17 mouse cellular contexts compared by ENCODE assay signal in the genomic region with DNA sequence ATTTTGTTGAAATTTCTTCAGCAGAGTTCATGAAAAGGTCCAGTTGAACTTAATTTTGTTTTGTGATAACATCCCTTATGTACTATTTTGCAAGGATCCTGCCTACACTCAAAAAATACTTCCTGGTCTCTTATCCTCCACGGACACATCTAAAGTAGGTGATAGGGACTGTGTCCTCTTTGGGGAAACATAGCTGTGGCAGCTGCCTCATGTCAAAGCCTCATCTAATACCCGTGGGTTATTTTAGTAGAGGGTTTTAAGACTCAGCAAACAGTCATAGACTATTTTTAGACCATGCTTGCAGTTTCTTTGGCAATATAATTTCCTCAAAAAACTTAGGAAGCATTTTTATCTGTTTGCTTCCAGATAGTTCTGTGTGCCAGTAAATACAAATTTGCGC.
DNase-seq lines count a peak whose midpoint lies in the region; ATAC-seq lines count a peak whose summit lies in the region.
"Had no signal": no experiment of that assay in that cellular context is flagged by ENCODE, and none has a peak within 500 bp of the region (broad histone marks: within the 10 kb centered on the region; RNA-seq: fewer than 3 reads in every experiment).

No protein-coding gene starts in this region.

- no peak for ATAC-seq in embryonic facial prominence, embryonic 14.5 days (ENCODE audit: low read depth)
- peak; percentile 86 for ATAC-seq in heart, embryonic 16.5 days (replicated peaks; ENCODE audit: extremely low read depth, insufficient read depth, low FRiP score)
- ATAC-seq in hindbrain, embryonic 14.5 days (ENCODE audit: low FRiP score) = no peak
- ATAC-seq: forebrain, embryonic 13.5 days had no signal

- H3K9me3 ChIP-seq in embryonic facial prominence, embryonic 14.5 days (ENCODE audit: control insufficient read depth, low read length) = no peaks in the 10 kb centered on the region
- H3K9me3 ChIP-seq in embryonic facial prominence, embryonic 10.5 days = no peaks in the 10 kb centered on the region
- no peaks in the 10 kb centered on the region for H3K9me3 ChIP-seq in heart, embryonic 16.5 days (replicated peaks; ENCODE audit: control insufficient read depth, low read length)
- no peaks in the 10 kb centered on the region for H3K9me3 ChIP-seq in heart, embryonic 10.5 days
- H3K9me3 ChIP-seq in hindbrain, embryonic 14.5 days (ENCODE audit: control insufficient read depth, low read length) = no peaks in the 10 kb centered on the region
- H3K9me3 ChIP-seq: forebrain, embryonic 13.5 days; hindbrain, embryonic 15.5 days; stomach, embryonic 15.5 days had no signal

- 66% methylated on average over 3 of the region's 3 CpGs for WGBS in embryonic facial prominence, embryonic 14.5 days
- 81% methylated on average over 3 of the region's 3 CpGs for WGBS in embryonic facial prominence, embryonic 10.5 days
- 27% methylated on average over 3 of the region's 3 CpGs for WGBS in heart, embryonic 16.5 days
- WGBS in heart, embryonic 10.5 days = 47% methylated on average over 3 of the region's 3 CpGs
- WGBS in macrophage (ENCODE audit: missing documents) = 35% methylated on average over 3 of the region's 3 CpGs
- 84% methylated on average over 3 of the region's 3 CpGs for WGBS in hindbrain, embryonic 14.5 days

- H3K9ac ChIP-seq in embryonic facial prominence, embryonic 14.5 days (ENCODE audit: low read depth, low read length) = no peak overlapping the region
- no peak overlapping the region for H3K9ac ChIP-seq in heart, embryonic 16.5 days (ENCODE audit: low read length)
- H3K9ac ChIP-seq in hindbrain, embryonic 14.5 days = no peak overlapping the region
- H3K9ac ChIP-seq: forebrain, embryonic 13.5 days; hindbrain, embryonic 15.5 days; liver, embryonic 14.5 days; stomach, embryonic 15.5 days had no signal

- H3K79me2 ChIP-seq in macrophage (ENCODE audit: inconsistent target) = no peaks in the 10 kb centered on the region

- no peak overlapping the region for H3K4me3 ChIP-seq in embryonic facial prominence, embryonic 14.5 days (ENCODE audit: low read depth, low read length)
- H3K4me3 ChIP-seq in embryonic facial prominence, embryonic 10.5 days = no peak overlapping the region
- no peak overlapping the region for H3K4me3 ChIP-seq in heart, embryonic 16.5 days (ENCODE audit: low read length)
- no peak overlapping the region for H3K4me3 ChIP-seq in heart, embryonic 10.5 days
- H3K4me3 ChIP-seq in macrophage (ENCODE audit: inconsistent target) = no peak overlapping the region
- H3K4me3 ChIP-seq in hindbrain, embryonic 14.5 days (replicated peaks; ENCODE audit: low read length) = no peak overlapping the region
- H3K4me3 ChIP-seq: forebrain, embryonic 13.5 days; hindbrain, embryonic 15.5 days; stomach, embryonic 15.5 days had no signal

- no peaks in the 10 kb centered on the region for H3K36me3 ChIP-seq in embryonic facial prominence, embryonic 14.5 days (ENCODE audit: control insufficient read depth, insufficient read depth, low read length)
- no peaks in the 10 kb centered on the region for H3K36me3 ChIP-seq in embryonic facial prominence, embryonic 10.5 days (replicated peaks)
- no peaks in the 10 kb centered on the region for H3K36me3 ChIP-seq in heart, embryonic 16.5 days (ENCODE audit: control insufficient read depth, insufficient read depth)
- H3K36me3 ChIP-seq in heart, embryonic 10.5 days = no peaks in the 10 kb centered on the region
- H3K36me3 ChIP-seq in macrophage (ENCODE audit: inconsistent target) = no peaks in the 10 kb centered on the region
- H3K36me3 ChIP-seq in hindbrain, embryonic 14.5 days (replicated peaks; ENCODE audit: control insufficient read depth, insufficient read depth) = no peaks in the 10 kb centered on the region
- H3K36me3 ChIP-seq: hindbrain, embryonic 15.5 days; stomach, embryonic 15.5 days had no signal

- H3K27me3 ChIP-seq in embryonic facial prominence, embryonic 14.5 days (replicated peaks; ENCODE audit: control insufficient read depth, insufficient read depth, low read length) = no peaks in the 10 kb centered on the region
- no peaks in the 10 kb centered on the region for H3K27me3 ChIP-seq in embryonic facial prominence, embryonic 10.5 days (replicated peaks; ENCODE audit: low read depth, poor library complexity, severe bottlenecking)
- H3K27me3 ChIP-seq in heart, embryonic 16.5 days (ENCODE audit: control insufficient read depth, insufficient read depth, low read length) = no peaks in the 10 kb centered on the region
- no peaks in the 10 kb centered on the region for H3K27me3 ChIP-seq in heart, embryonic 10.5 days (ENCODE audit: insufficient read depth, poor library complexity, severe bottlenecking)
- H3K27me3 ChIP-seq in hindbrain, embryonic 14.5 days (ENCODE audit: control insufficient read depth, insufficient read depth, low read length) = no peaks in the 10 kb centered on the region
- H3K27me3 ChIP-seq: forebrain, embryonic 13.5 days; hindbrain, embryonic 15.5 days; stomach, embryonic 15.5 days had no signal

- H3K4me2 ChIP-seq in embryonic facial prominence, embryonic 14.5 days (ENCODE audit: low read depth, low read length) = no peak overlapping the region
- H3K4me2 ChIP-seq in heart, embryonic 16.5 days (ENCODE audit: low read depth, low read length) = no peak overlapping the region
- no peak overlapping the region for H3K4me2 ChIP-seq in hindbrain, embryonic 14.5 days (replicated peaks)
- H3K4me2 ChIP-seq: forebrain, embryonic 13.5 days; hindbrain, embryonic 15.5 days; stomach, embryonic 15.5 days had no signal

- DNase-seq in embryonic facial prominence, embryonic 14.5 days (ENCODE audit: low spot score) = peak; percentile 13
- no peak for DNase-seq in embryonic facial prominence, embryonic 10.5 days (ENCODE audit: low spot score)
- DNase-seq in heart, embryonic 10.5 days (ENCODE audit: low spot score) = no peak
- DNase-seq in brain, adult 2 months (ENCODE audit: low read depth, low spot score) = peak; percentile 20
- DNase-seq in hindbrain, embryonic 14.5 days (ENCODE audit: low spot score) = no peak
- no peak for DNase-seq in right cerebral cortex, postnatal 36 days (ENCODE audit: low spot score in 2 of 2)
- DNase-seq: adrenal gland, postnatal 10 days; cerebellum, postnatal 14 days; gastrocnemius, postnatal 14 days; kidney, adult 11 months; midbrain, embryonic 14.5 days had no signal

- H3K27ac ChIP-seq in embryonic facial prominence, embryonic 14.5 days (replicated peaks; ENCODE audit: low read depth, low read length) = no peak overlapping the region
- no peak overlapping the region for H3K27ac ChIP-seq in embryonic facial prominence, embryonic 10.5 days (replicated peaks)
- H3K27ac ChIP-seq in heart, embryonic 16.5 days (ENCODE audit: low read length) = no peak overlapping the region
- no peak overlapping the region for H3K27ac ChIP-seq in heart, embryonic 10.5 days
- H3K27ac ChIP-seq in macrophage = peak overlapping the region; percentile 53
- H3K27ac ChIP-seq in hindbrain, embryonic 14.5 days = no peak overlapping the region
- H3K27ac ChIP-seq: forebrain, embryonic 13.5 days; hindbrain, embryonic 15.5 days; liver, embryonic 14.5 days; stomach, embryonic 15.5 days had no signal

- no peaks in the 10 kb centered on the region for H3K4me1 ChIP-seq in embryonic facial prominence, embryonic 14.5 days (ENCODE audit: control insufficient read depth, insufficient read depth, low read length)
- H3K4me1 ChIP-seq in embryonic facial prominence, embryonic 10.5 days = no peaks in the 10 kb centered on the region
- no peaks in the 10 kb centered on the region for H3K4me1 ChIP-seq in heart, embryonic 16.5 days (ENCODE audit: control insufficient read depth, insufficient read depth, low read length)
- H3K4me1 ChIP-seq in heart, embryonic 10.5 days = no peaks in the 10 kb centered on the region
- H3K4me1 ChIP-seq in hindbrain, embryonic 14.5 days (replicated peaks; ENCODE audit: control insufficient read depth, insufficient read depth, low read length) = no peaks in the 10 kb centered on the region
- H3K4me1 ChIP-seq: forebrain, embryonic 13.5 days; hindbrain, embryonic 15.5 days; stomach, embryonic 15.5 days had no signal

Comparison
In these comparisons a context has a peak if more than half of its experiments do, and no peak if none do; other contexts are left out.
1. DNase-seq: peak in embryonic facial prominence, embryonic 14.5 days (single experiment) and brain, adult 2 months (single experiment); none in embryonic facial prominence, embryonic 10.5 days (single experiment), heart, embryonic 10.5 days (single experiment), hindbrain, embryonic 14.5 days (single experiment) and right cerebral cortex, postnatal 36 days (0 of 2).